Mouse (Mus musculus) C2C12 (cell line): ENCODE results near the gene Tor4a. TPM values are rescaled to one million over a fixed set of nuclear protein-coding genes. Genes with fewer than 3 reads are reported as not detected.

Experiments
- H3K27me3 ChIP-seq: one replicate; pipeline ENCODE4 v1.6.1; 2011; ENCODE audit not compliant: control insufficient read depth, insufficient read depth, insufficient read length
- H3K36me3 ChIP-seq: one replicate; pipeline ENCODE4 v1.6.1; 2011; ENCODE audit not compliant: control insufficient read depth, insufficient read depth
- H3K4me3 ChIP-seq: one replicate; pipeline ENCODE4 v1.5.1; 2011; ENCODE audit warnings: mild to moderate bottlenecking, control low read depth; ENCODE audit not compliant: poor library complexity, insufficient read depth, severe bottlenecking
- H3K79me2 ChIP-seq: one replicate; pipeline ENCODE4 v1.6.1; 2011; ENCODE audit not compliant: control insufficient read depth, insufficient read depth
- H3K79me3 ChIP-seq: one replicate; pipeline ENCODE4 v1.6.1; 2011; ENCODE audit warnings: low read depth, control low read depth
- H3ac ChIP-seq: one replicate; pipeline ENCODE3; 2011; ENCODE audit warnings: low read depth; ENCODE audit not compliant: control insufficient read depth, insufficient read length
- CEBPB ChIP-seq: IDR thresholded peaks from one replicate; pipeline ENCODE4 v1.6.1; 2011; ENCODE audit warnings: low read depth, mild to moderate bottlenecking, control low read depth, moderate library complexity
- CTCF ChIP-seq: IDR thresholded peaks from one replicate; pipeline ENCODE4 v1.5.1; 2011; ENCODE audit not compliant: control insufficient read depth, insufficient read depth, insufficient read length
- FOSL1 ChIP-seq: IDR thresholded peaks from one replicate; pipeline ENCODE4 v1.8.0; 2011; ENCODE audit warnings: mild to moderate bottlenecking, low read length; ENCODE audit not compliant: poor library complexity, insufficient read depth, severe bottlenecking
- MAX ChIP-seq: IDR thresholded peaks from one replicate; pipeline ENCODE4 v1.6.1; 2011; ENCODE audit warnings: mild to moderate bottlenecking, control low read depth
- MYOD1 ChIP-seq: IDR thresholded peaks from one replicate; pipeline ENCODE4 v1.6.1; 2011; ENCODE audit warnings: low read depth; ENCODE audit not compliant: control insufficient read depth, insufficient read length
- MYOG ChIP-seq: IDR thresholded peaks from one replicate; pipeline ENCODE4 v1.6.1; 2011; ENCODE audit not compliant: control insufficient read depth, insufficient read length; ENCODE audit errors: extremely low read depth
- USF1 ChIP-seq: IDR thresholded peaks from one replicate; pipeline ENCODE4 v1.6.1; 2011; ENCODE audit warnings: low read depth, mild to moderate bottlenecking, control low read depth, moderate library complexity
- polyA plus RNA-seq: library from polyadenylated mRNA; unstranded; fragments of >200 nt; fragmentation: generic; extraction: Trizol; gene quantifications from one replicate; pipeline ENCODE4 v1.2.1, GENCODE M21; 2012; ENCODE audit warnings: missing spikeins

Tor4a gene
- polyA plus RNA-seq, 1 experiment: 15.5 TPM

DNA sequence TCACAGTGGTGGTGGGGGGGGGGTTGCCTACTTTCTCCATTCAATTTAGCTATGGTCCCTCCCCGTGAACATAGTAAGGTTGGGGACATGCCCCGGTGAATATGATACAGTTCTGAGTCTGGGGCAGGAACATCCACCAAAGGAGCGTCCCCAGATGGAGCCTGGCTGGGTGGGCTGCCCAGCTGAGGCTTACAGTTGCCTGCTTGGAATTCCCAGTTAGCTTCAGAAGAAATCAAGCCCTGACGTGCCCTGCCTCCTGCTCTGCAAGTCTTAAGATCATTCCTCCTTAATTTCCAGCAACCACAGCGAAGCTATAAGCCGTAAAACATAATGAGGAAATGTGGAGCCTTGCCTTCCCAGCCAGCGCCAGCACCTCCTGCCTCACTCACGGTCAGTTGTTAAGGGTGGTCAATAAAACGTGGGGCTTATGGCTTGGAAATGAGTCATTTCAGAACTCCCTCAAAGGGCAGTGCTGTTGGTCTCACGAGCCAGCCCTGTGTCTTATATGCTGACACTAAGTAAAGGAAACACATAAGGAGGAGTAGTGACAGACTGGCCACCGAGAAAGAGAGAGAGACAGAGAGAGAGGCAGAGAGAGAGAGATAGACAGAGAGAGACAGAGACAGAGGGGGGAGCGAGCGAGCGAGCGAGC lies 17.0 kb downstream of the Tor4a start:
- no peak overlapping the region for H3K4me3 ChIP-seq
- peaks cover 4% of the 10 kb centered on the region for H3K27me3 ChIP-seq

DNA sequence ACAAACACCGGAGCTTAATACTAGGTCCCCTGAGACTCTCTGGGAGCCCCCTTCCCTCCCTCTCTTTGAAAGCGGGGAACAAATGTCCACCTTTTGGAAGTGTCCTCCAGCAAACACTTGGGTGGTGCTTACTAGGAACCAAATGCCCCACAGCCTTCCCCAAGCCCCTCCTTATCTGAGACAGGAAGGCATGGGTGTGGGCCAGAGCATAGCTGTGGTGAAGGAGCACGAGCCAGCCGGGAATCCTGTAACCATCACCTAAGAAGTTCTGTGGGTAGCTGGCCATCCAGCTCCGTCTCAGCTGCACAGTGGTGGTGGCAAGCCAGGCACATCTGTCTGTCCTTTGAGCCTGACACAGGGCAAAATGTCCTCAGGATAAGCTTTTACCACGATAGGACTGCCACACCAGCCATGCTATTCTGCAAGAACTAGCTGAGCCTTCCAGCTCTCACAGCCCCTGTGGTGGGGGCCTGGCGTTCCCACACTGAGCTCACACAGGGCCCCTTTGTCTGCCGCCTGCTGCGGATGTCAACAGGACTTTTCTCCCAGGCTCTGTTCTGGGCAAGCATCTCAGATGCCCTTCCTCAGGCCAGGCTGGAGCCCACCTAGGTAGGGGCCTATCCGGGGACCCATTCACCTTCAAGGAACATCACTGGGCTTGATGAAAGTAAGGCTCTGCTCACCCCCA lies 18.3 kb downstream of the Tor4a start:
- no peak for TF ChIP-seq MAX
- TF ChIP-seq MYOD1: no peak
- no peak for TF ChIP-seq CTCF
- no peak for TF ChIP-seq USF1
- TF ChIP-seq MYOG: no peak
- no peak for TF ChIP-seq FOSL1
- no peak for TF ChIP-seq CEBPB
- H3K79me2 ChIP-seq: no peaks in the 10 kb centered on the region

More for the DNA sequence above, 17.0 kb downstream of the Tor4a start:
- Histone ChIP-seq H3ac (no peak overlapping the region), H3K79me2 (no peaks in the 10 kb centered on the region), H3K79me3 (no peaks in the 10 kb centered on the region), H3K36me3 (no peaks in the 10 kb centered on the region)
- TF ChIP-seq CEBPB (no peak), MAX (no peak), CTCF (no peak), USF1 (no peak), MYOD1 (no peak), MYOG (no peak), FOSL1 (no peak)

DNA sequence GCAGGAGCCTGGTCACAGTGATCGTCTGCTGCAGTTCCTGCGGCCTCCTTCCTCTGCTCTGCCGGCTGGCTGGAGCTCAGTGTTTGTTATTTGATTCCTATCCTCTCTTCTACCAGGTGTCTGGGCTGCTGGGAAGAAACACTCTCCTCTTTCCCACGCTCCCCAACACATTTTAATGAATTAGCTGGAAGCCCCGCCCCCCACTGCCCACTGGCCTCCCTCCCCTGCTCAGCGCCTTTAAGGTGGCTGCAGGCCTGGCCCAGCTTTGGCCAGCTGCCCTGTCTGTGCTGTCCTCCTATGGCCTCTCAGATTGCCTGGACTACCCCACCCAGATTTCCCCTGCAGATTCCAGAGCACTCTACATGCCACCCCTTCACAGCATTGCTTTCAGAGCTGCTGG lies 19.0 kb downstream of the Tor4a start:
- Histone ChIP-seq H3ac (no peak overlapping the region), H3K36me3 (no peaks in the 10 kb centered on the region), H3K79me2 (no peaks in the 10 kb centered on the region), H3K79me3 (no peaks in the 10 kb centered on the region), H3K4me3 (no peak overlapping the region), H3K27me3 (no peaks in the 10 kb centered on the region)
- TF ChIP-seq MYOD1: no peak
- TF ChIP-seq MYOG: no peak
- no peak for TF ChIP-seq CTCF
- TF ChIP-seq CEBPB: no peak
- no peak for TF ChIP-seq MAX
- no peak for TF ChIP-seq FOSL1
- no peak for TF ChIP-seq USF1

More for the DNA sequence above, 18.3 kb downstream of the Tor4a start:
- no peaks in the 10 kb centered on the region for H3K27me3 ChIP-seq
- H3K79me3 ChIP-seq: no peaks in the 10 kb centered on the region
- no peaks in the 10 kb centered on the region for H3K36me3 ChIP-seq
- no peak overlapping the region for H3K4me3 ChIP-seq
- no peak overlapping the region for H3ac ChIP-seq

DNA sequence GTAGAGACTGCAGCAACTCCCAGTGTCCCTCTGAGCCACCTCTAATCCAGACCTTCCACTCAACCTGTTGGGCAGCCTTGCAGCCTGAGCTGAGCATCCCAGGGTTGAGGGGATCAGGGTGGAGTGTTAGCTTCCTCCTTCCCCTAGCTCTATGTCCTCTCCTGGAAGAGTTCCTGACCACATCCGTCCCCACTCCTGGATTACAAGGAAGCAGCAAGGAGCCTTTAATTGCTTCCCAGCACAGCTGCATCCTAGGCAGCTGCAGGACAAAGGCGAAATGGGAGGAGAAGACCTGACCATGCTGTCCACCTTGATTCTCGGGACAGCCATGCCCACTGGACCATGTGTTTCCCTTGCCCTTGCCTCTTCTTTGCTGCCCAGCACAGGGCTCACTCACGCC lies 19.6 kb downstream of the Tor4a start:
- no peak overlapping the region for H3ac ChIP-seq
- H3K79me3 ChIP-seq: no peaks in the 10 kb centered on the region
- TF ChIP-seq CTCF (no peak), MYOD1 (no peak), MAX (no peak), MYOG (no peak), FOSL1 (no peak), USF1 (no peak), CEBPB (no peak)
- H3K36me3 ChIP-seq: no peaks in the 10 kb centered on the region
- no peaks in the 10 kb centered on the region for H3K27me3 ChIP-seq
- H3K79me2 ChIP-seq: no peaks in the 10 kb centered on the region
- no peak overlapping the region for H3K4me3 ChIP-seq

DNA sequence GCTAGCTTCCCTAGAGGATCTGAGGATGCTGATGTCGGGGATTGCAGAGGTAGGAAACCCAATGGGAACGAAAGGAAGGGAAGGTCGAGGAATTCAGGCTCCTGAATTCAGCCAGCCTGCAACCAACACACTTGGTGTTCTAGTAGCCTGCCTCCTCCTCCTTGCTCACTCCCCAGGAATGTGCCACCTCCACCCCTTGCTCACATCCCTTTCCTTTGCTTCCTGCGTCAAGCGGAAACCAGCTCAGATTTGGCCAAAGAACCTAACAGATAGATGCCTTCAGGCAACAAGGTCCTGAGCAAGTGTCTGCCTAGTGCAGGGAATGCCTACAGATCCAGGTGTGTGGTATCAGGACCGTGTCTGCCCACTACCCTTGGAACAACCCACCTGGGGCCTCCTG lies 20.1 kb downstream of the Tor4a start:
- Histone ChIP-seq H3K27me3 (no peaks in the 10 kb centered on the region), H3ac (no peak overlapping the region), H3K36me3 (no peaks in the 10 kb centered on the region), H3K4me3 (no peak overlapping the region), H3K79me2 (no peaks in the 10 kb centered on the region), H3K79me3 (no peaks in the 10 kb centered on the region)
- TF ChIP-seq CEBPB (no peak), FOSL1 (no peak), MYOG (no peak), MYOD1 (no peak), USF1 (no peak), MAX (no peak), CTCF (no peak)

DNA sequence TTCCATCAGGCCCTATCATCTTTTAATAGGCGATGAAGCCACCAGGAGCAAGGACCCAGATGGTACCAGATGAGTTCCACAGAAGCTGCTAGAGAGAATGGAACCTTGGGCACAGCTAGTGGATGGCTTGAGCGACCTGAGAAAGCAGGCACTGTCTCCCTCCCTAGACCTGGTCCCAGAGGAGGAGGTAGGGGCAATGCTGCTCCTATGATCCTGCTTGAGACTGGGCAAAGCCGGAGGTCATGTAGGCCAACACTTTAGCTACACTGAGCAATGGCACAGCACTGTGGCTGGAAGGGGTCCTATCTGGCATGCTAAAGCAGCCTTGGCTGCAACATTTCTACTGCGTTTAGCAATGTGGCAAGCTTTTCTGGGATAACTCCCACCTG lies 21.0 kb downstream of the Tor4a start:
- Histone ChIP-seq H3ac (no peak overlapping the region), H3K79me3 (no peaks in the 10 kb centered on the region), H3K27me3 (no peaks in the 10 kb centered on the region), H3K36me3 (no peaks in the 10 kb centered on the region), H3K4me3 (no peak overlapping the region), H3K79me2 (no peaks in the 10 kb centered on the region)
- TF ChIP-seq MYOG (no peak), MAX (no peak), USF1 (no peak), CTCF (no peak), CEBPB (no peak), FOSL1 (no peak), MYOD1 (no peak)
